Mouse (Mus musculus) C2C12 (cell line): ENCODE results near the gene Bmper.

Source experiments
- CTCF ChIP-seq: IDR thresholded peaks from one replicate; pipeline ENCODE4 v1.5.1; 2011; ENCODE audit not compliant: control insufficient read depth, insufficient read depth, insufficient read length
- FOSL1 ChIP-seq: IDR thresholded peaks from one replicate; pipeline ENCODE4 v1.8.0; 2011; ENCODE audit warnings: mild to moderate bottlenecking, low read length; ENCODE audit not compliant: poor library complexity, insufficient read depth, severe bottlenecking
- MAX ChIP-seq: IDR thresholded peaks from one replicate; pipeline ENCODE4 v1.6.1; 2011; ENCODE audit warnings: mild to moderate bottlenecking, control low read depth

DNA sequence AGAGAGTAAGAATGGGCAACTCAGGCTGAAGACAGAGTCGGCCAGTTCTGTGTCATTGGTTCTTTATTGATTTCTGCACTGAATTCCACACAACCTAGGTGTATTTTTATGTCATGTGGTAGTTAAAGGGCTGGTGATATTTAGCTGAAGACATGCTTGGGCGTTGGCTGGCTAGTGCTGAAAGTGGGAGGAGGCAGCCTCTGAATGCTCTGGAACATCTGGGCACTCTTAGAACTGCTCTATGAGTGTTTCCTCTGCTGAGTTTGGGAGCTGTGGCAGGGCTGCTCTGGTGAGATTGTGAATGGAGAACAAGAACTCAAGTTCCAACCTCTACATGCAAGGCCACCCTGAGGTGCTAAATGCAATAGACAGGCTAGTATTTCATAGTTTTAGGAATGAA lies 46.2 kb downstream of the Bmper start:
- TF ChIP-seq CTCF (no peak), MAX (no peak), FOSL1 (no peak)
